Mouse (Mus musculus): ENCODE data around the gene Fads2. TPM values are rescaled to one million over a fixed set of nuclear protein-coding genes. Genes with fewer than 3 reads are reported as not detected.

Gene Fads2
- polyA plus RNA-seq (2014; fragmentation: Illumina TruSeq; extraction: RNeasy Lipid Tissue Mini Kit (QIAGEN cat#74804); ENCODE audit: low read depth, low replicate concordance) = 106 TPM

DNA sequence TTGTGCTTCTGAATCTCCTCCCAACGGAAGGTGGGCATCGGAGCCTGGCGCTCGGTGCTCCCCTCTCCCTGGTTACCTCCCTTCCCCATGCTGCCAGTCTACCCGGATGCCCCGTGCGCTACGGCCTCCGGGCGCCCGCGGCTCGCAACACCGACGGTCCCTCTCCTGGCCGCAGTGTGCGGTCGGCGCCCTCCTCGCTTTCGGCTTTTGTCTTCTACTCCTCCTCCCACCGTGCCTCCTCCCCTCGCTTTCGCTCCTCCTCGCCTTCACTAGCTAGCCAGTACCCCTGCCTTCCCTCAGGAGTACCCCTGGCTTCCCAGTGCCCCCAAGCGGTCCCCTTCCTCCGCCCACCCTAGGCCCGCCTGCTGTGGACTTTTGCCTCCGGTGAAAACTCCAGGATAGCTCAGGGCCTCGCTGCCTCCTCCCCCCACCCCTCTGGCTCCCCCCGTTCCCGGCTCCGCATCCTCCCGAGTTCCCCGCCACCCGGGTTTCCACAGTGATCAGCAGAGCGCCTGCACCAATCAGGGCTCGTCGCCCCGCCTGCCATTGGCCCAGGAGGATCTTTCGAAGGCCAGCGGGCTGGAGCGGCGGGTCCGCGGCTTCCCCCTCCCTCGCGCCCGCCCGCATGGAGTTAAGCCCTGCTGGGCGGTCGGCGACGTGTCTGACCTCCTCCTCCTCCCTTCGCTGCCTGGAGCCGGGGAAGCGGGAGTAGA is at the start of gene Fads2:
Gene Fads2, minus strand, starts transcription at position 406 of the 713 bp plus-strand sequence.

DNA sequence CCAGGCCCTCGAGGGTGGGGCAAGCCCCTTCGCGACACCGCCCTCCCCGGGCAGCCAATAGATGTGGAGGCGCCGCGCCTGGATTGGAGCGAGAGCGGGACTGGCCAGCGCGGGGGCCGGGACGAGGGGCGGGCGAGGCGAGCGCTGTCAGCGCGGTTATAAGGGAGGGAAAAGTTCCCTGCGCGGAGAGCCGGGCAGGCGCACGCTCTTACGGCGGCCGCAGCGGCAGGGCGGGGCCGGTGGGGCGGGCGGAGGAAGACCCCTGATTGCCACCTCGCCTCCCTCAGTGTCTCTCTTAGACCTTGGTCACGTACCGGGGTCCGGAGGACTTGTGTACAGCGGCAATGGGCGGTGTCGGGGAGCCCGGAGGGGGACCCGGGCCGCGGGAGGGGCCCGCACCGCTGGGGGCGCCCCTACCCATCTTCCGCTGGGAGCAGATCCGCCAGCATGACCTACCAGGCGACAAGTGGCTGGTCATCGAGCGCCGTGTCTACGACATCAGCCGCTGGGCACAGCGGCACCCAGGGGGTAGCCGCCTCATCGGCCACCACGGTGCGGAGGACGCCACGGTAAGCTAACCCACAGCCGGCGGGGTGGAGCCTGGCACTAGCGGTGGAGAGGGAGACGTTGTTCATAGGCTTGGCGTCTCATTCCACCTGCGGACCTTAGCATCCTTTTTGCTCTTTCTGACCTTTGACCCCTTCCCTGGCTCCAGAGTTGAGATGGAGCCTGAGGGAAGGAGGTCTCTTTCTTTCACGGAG is 60.0 kb downstream of the Fads2 start, which contains the start of gene Fads3:
Gene Fads3, plus strand, starts transcription at position 182 of the 761 bp plus-strand sequence.

Other genes with a start within 250 kb of the Fads2 start
- 0.34 TPM for gene Incenp, start 202.2 kb downstream of the Fads2 start, polyA plus RNA-seq (2014; fragmentation: Illumina TruSeq; extraction: RNeasy Lipid Tissue Mini Kit (QIAGEN cat#74804); ENCODE audit: low read depth, low replicate concordance)
- gene Fth1, start 121.1 kb downstream of the Fads2 start, polyA plus RNA-seq (2014; fragmentation: Illumina TruSeq; extraction: RNeasy Lipid Tissue Mini Kit (QIAGEN cat#74804); ENCODE audit: low read depth, low replicate concordance) = 2,353 TPM
- gene Best1, start 100.1 kb downstream of the Fads2 start, polyA plus RNA-seq (2014; fragmentation: Illumina TruSeq; extraction: RNeasy Lipid Tissue Mini Kit (QIAGEN cat#74804); ENCODE audit: low read depth, low replicate concordance) = not detected
- gene Rab3il1, start 100.1 kb downstream of the Fads2 start, polyA plus RNA-seq (2014; fragmentation: Illumina TruSeq; extraction: RNeasy Lipid Tissue Mini Kit (QIAGEN cat#74804); ENCODE audit: low read depth, low replicate concordance) = 0.45 TPM
- 0.85 TPM for gene Fads3, start 60.2 kb downstream of the Fads2 start, polyA plus RNA-seq (2014; fragmentation: Illumina TruSeq; extraction: RNeasy Lipid Tissue Mini Kit (QIAGEN cat#74804); ENCODE audit: low read depth, low replicate concordance)
- 337 TPM for gene Fads1, start 81.1 kb upstream of the Fads2 start, polyA plus RNA-seq (2014; fragmentation: Illumina TruSeq; extraction: RNeasy Lipid Tissue Mini Kit (QIAGEN cat#74804); ENCODE audit: low read depth, low replicate concordance)
- gene Tmem258, start 102.3 kb upstream of the Fads2 start, polyA plus RNA-seq (2014; fragmentation: Illumina TruSeq; extraction: RNeasy Lipid Tissue Mini Kit (QIAGEN cat#74804); ENCODE audit: low read depth, low replicate concordance) = 24.7 TPM
- gene Fen1, start 102.4 kb upstream of the Fads2 start, polyA plus RNA-seq (2014; fragmentation: Illumina TruSeq; extraction: RNeasy Lipid Tissue Mini Kit (QIAGEN cat#74804); ENCODE audit: low read depth, low replicate concordance) = 0.90 TPM
- gene Myrf, start 139.0 kb upstream of the Fads2 start, polyA plus RNA-seq (2014; fragmentation: Illumina TruSeq; extraction: RNeasy Lipid Tissue Mini Kit (QIAGEN cat#74804); ENCODE audit: low read depth, low replicate concordance) = 3.0 TPM
- not detected for gene Dagla, start 203.1 kb upstream of the Fads2 start, polyA plus RNA-seq (2014; fragmentation: Illumina TruSeq; extraction: RNeasy Lipid Tissue Mini Kit (QIAGEN cat#74804); ENCODE audit: low read depth, low replicate concordance)

All from liver, adult 10 weeks (tissue).